Mouse (Mus musculus) heart, embryonic 12.5 days (tissue): Measurements from ENCODE around the gene Elmo1. TPM values are rescaled to one million over a fixed set of nuclear protein-coding genes. Genes with fewer than 3 reads are reported as not detected.

Experiments
- ATAC-seq: fragments of 200-750 bp; cut with Nextera tagmentation; 2 replicates; pipeline ENCODE4 v1.8.0; 2017; ENCODE audit warnings: moderate TSS enrichment, moderate library complexity; ENCODE audit not compliant: insufficient number of reproducible peaks, low FRiP score
- H3K27ac ChIP-seq: fragments of 300-500 bp; sonication (generic); 2 replicates; pipeline ENCODE4 v1.5.1; 2016; ENCODE audit warnings: mild to moderate bottlenecking, moderate library complexity; ENCODE audit not compliant: poor library complexity, severe bottlenecking
- H3K27me3 ChIP-seq: fragments of 300-500 bp; sonication (generic); replicated peaks from 2 replicates; pipeline ENCODE4 v1.6.1; 2016; ENCODE audit warnings: mild to moderate bottlenecking, moderate library complexity
- H3K36me3 ChIP-seq: fragments of 300-500 bp; sonication (generic); 2 replicates; pipeline ENCODE4 v1.6.1; 2016; ENCODE audit warnings: mild to moderate bottlenecking, moderate library complexity
- H3K4me1 ChIP-seq: fragments of 300-500 bp; sonication (generic); replicated peaks from 2 replicates; pipeline ENCODE4 v1.6.1; 2016; ENCODE audit warnings: mild to moderate bottlenecking
- H3K4me2 ChIP-seq: fragments of 300-500 bp; sonication (generic); 2 replicates; pipeline ENCODE4 v1.6.1; 2016; ENCODE audit warnings: mild to moderate bottlenecking, moderate library complexity
- H3K4me3 ChIP-seq: fragments of 300-500 bp; sonication (generic); 2 replicates; pipeline ENCODE4 v1.5.1; 2016; ENCODE audit warnings: mild to moderate bottlenecking
- H3K9ac ChIP-seq: fragments of 300-500 bp; sonication (generic); 2 replicates; pipeline ENCODE4 v1.6.1; 2016; ENCODE audit warnings: mild to moderate bottlenecking, moderate library complexity
- H3K9me3 ChIP-seq: fragments of 300-500 bp; sonication (generic); replicated peaks from 2 replicates; pipeline ENCODE4 v1.6.1; 2016; ENCODE audit warnings: mild to moderate bottlenecking, moderate library complexity
- WGBS: fragments of 180-500 bp; shearing (Covaris S2); methylation state at CpG from one replicate; pipeline ENCODE4 v1.1.7; 2016; 5-methylcytosine and 5-hydroxymethylcytosine counted together
- polyA plus RNA-seq: library from polyadenylated mRNA; unstranded; fragments of >200 nt; fragmentation: Nextera tagmentation; extraction: Ambion mirVana; gene quantifications from 2 replicates; pipeline ENCODE4 v1.2.1, GENCODE M21; 2016

The Elmo1 gene
- polyA plus RNA-seq, 1 experiment from 2014 or later: 8.8 TPM

DNA sequence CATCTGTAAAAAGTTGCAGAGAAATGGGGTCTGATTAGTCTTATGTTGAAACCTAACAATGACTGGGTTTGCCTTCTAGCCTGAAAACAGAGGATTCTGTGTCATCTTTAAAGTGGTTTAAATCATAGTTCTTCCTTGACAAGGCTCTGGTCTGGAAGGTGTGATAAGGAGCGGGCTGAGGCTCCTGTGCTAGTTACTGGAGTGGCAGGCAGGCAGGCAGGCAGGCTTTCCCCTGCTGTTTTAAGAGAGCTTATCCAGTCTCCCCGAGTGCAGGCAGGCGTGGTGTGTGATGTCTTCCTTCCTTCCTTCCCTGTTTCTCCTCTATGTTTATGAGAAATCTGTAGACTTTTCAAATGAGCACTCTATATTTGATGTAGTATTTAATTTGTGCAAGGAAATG, 48.1 kb downstream of the Elmo1 start:
- no peaks in the 10 kb centered on the region for H3K36me3 ChIP-seq
- H3K27ac ChIP-seq: no peak overlapping the region
- peaks cover 24% of the 10 kb centered on the region for H3K4me1 ChIP-seq
- no peaks in the 10 kb centered on the region for H3K9me3 ChIP-seq
- WGBS: 6% methylated on average over 3 of the region's 3 CpGs
- H3K4me2 ChIP-seq: no peak overlapping the region
- H3K4me3 ChIP-seq: no peak overlapping the region
- ATAC-seq: peak; percentile 65; the same call in 1 of the 2 replicates
- H3K9ac ChIP-seq: no peak overlapping the region
- H3K27me3 ChIP-seq: no peaks in the 10 kb centered on the region

DNA sequence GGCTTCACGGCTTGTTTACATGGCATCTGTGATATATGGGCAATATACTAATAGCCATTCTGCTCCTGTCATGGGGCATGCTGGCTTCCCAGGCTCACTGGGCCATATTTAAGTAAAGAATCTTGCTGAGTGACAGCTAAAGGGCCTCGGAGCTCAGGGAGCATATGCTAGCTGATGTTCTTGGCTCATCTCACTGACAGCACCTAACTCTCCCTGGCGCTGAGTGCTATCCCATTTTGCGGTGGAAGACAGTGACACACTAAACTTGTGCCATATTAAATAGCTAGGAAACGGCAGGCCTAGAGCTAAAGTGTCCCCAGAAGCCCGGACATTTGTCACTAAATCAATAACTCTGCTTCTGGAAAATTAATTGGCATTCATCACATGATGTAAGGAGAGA, 48.7 kb downstream of the Elmo1 start:
- peaks cover 18% of the 10 kb centered on the region for H3K4me1 ChIP-seq

DNA sequence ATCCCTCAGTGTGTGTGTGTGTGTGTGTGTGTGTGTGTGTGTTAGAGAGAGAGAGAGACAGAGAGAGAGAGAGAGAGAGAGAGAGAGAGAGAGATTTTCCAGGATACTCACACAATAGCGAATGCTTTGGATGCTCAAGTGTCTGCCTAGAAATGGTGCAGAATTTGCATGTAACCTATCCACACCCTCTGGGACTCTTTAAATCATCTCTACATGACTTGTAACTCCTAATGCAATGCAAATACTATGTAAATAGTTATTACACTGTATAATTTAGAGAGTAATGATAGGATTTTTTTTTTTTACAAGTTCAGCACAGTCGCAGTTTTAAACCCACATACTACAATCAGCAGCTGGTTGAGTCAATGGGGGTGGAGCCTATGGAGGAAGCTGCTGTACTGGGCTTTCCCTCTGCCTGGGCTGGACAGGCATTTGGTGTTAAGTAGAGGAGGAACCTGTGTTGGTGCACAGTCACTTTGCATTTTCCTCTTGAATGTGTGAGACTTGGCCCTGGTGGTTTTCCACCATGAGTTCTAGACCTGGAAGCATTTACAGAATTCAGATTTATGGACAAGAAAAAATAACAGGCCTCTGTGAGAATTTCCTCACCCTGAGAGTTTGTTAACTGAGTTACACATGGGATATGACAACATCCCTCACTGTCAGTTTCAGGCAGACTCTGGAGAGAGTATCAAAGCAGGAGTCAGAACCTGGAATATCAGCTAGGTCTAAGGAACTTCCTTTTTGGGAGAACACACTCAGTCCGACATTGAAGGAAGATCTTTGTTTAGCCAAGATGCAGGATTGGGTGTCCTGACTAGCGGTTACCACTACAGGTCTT, 49.6 kb downstream of the Elmo1 start:
- Histone ChIP-seq H3K27ac (no peak overlapping the region), H3K36me3 (no peaks in the 10 kb centered on the region), H3K9ac (no peak overlapping the region), H3K4me2 (no peak overlapping the region), H3K4me1 (0 out of 2 replicates have a peak, but pooled peaks cover 13% of the 10 kb centered on the region), H3K27me3 (no peaks in the 10 kb centered on the region), H3K9me3 (no peaks in the 10 kb centered on the region), H3K4me3 (no peak overlapping the region)
- ATAC-seq: no peak
- WGBS: 61% methylated on average over 4 of the region's 4 CpGs

More for the DNA sequence above, 48.7 kb downstream of the Elmo1 start:
- H3K4me3 ChIP-seq: no peak overlapping the region
- WGBS: 61% methylated on average over 6 of the region's 6 CpGs
- no peaks in the 10 kb centered on the region for H3K27me3 ChIP-seq
- no peak overlapping the region for H3K9ac ChIP-seq
- H3K4me2 ChIP-seq: no peak overlapping the region
- no peak overlapping the region for H3K27ac ChIP-seq
- no peaks in the 10 kb centered on the region for H3K9me3 ChIP-seq
- no peaks in the 10 kb centered on the region for H3K36me3 ChIP-seq
- no peak for ATAC-seq

DNA sequence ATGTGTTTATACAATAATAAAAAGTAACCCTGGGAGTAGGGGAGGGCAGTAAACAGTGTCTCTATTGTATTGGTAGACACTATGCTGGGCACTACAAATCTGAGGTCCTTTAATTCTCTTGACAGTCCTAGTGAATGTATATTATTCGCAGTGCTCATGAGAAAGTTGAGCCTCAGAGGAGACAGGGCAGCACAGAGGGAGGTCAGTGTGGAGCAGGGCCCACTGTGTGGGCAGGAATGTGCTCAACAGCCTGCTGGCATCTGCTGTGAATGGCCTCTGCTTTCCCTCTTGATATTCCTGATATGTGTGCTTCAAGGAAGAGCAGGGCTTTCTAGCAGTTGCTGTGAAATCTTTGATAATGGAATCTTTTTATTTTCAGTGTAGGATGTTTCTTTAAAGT, 52.2 kb downstream of the Elmo1 start:
- Histone ChIP-seq H3K27me3 (no peaks in the 10 kb centered on the region), H3K4me2 (no peak overlapping the region), H3K9ac (no peak overlapping the region), H3K27ac (no peak overlapping the region), H3K36me3 (no peaks in the 10 kb centered on the region), H3K4me1 (0 out of 2 replicates have a peak, but pooled peaks cover 17% of the 10 kb centered on the region), H3K9me3 (no peaks in the 10 kb centered on the region), H3K4me3 (no peak overlapping the region)
- WGBS: 39% methylated on average over 1 of the region's 1 CpGs
- ATAC-seq: no peak

DNA sequence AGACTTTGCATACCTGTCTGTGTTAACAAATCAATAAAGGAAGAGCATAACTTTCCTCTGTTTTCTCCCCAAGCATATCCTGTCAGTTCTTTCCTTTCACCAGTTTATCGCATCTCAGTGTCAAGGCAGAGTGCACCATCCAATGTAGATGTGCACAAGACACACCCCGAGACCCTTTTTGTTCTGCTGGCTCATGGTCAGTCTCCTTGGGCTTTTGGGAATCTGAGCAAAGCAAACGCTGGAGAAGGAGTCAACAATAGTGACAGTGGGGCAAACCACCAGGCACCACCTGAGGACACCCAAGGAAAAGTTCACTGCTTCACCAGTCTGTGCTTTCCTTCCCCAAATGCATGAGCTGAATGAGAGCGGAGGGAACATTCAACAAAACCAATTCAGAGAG, 56.5 kb downstream of the Elmo1 start:
- WGBS: 85% methylated on average over 4 of the region's 4 CpGs

DNA sequence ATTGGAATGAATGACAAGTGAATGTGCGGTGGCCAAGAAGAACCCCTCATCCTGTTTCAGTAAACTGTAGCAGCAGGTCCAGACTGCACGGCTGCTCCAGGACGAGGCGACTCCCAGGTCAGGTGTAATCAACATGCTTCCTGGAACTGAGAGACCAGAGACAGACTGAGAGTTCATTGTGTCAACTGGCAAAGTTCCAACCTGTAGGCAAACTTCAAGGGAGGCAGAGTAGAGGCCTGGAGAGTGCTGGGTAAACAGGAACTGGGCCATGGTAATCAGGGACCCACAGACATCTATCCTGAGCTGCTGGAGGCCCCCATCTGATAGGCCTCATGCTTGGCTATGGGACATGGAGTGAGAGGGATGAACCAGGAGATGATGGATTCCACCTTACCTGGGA, 57.3 kb downstream of the Elmo1 start:
- Histone ChIP-seq H3K9me3 (no peaks in the 10 kb centered on the region), H3K4me3 (no peak overlapping the region), H3K36me3 (no peaks in the 10 kb centered on the region), H3K9ac (no peak overlapping the region), H3K4me1 (peaks cover 16% of the 10 kb centered on the region; the same call in 1 of the 2 replicates), H3K27ac (no peak overlapping the region), H3K4me2 (no peak overlapping the region), H3K27me3 (no peaks in the 10 kb centered on the region)
- WGBS: 59% methylated on average over 4 of the region's 4 CpGs
- ATAC-seq: peak; percentile 75

More for the DNA sequence above, 56.5 kb downstream of the Elmo1 start:
- Histone ChIP-seq H3K27ac (no peak overlapping the region), H3K36me3 (no peaks in the 10 kb centered on the region), H3K4me1 (peaks cover 19% of the 10 kb centered on the region; the same call in 1 of the 2 replicates), H3K4me2 (no peak overlapping the region), H3K27me3 (no peaks in the 10 kb centered on the region), H3K9me3 (no peaks in the 10 kb centered on the region), H3K9ac (no peak overlapping the region), H3K4me3 (no peak overlapping the region)
- ATAC-seq: no peak

DNA sequence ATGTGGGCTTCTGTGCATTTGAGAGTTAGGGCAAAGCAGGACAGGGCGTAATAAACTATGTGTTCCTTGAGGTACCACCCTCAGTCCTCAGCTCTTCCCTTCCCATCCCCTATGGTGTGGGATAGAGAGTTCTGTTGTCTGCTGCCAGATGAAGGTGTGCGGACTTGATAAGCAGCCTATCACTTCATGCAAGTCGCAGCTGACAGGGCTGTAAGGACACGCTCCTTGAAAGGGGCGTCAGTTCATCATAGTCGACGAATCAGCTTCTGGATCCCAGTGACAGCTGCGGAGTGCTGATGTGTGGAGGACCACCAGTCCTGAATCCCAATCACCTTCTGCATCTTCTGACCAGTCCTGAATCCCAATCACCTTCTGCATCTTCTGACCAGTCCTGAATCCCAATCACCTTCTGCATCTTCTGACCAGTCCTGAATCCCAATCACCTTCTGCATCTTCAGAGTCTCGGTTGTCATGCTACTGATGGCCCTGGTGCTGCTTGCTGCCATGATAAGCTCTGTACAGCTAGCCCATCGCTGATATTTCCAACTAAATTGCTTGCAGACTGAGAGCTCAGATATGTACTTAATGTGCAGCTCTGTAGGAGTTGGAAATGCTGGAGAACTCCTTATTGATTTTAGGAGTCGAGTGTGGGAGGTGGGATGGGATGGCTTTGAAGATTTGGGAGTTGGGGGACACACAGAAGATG, 59.9 kb downstream of the Elmo1 start:
- Histone ChIP-seq H3K4me3 (no peak overlapping the region), H3K4me1 (peaks cover 14% of the 10 kb centered on the region; the same call in 1 of the 2 replicates), H3K27me3 (no peaks in the 10 kb centered on the region), H3K9me3 (no peaks in the 10 kb centered on the region), H3K9ac (no peak overlapping the region), H3K4me2 (no peak overlapping the region), H3K27ac (no peak overlapping the region), H3K36me3 (no peaks in the 10 kb centered on the region)
- ATAC-seq: peak; percentile 80
- 50% methylated on average over 11 of the region's 11 CpGs for WGBS

DNA sequence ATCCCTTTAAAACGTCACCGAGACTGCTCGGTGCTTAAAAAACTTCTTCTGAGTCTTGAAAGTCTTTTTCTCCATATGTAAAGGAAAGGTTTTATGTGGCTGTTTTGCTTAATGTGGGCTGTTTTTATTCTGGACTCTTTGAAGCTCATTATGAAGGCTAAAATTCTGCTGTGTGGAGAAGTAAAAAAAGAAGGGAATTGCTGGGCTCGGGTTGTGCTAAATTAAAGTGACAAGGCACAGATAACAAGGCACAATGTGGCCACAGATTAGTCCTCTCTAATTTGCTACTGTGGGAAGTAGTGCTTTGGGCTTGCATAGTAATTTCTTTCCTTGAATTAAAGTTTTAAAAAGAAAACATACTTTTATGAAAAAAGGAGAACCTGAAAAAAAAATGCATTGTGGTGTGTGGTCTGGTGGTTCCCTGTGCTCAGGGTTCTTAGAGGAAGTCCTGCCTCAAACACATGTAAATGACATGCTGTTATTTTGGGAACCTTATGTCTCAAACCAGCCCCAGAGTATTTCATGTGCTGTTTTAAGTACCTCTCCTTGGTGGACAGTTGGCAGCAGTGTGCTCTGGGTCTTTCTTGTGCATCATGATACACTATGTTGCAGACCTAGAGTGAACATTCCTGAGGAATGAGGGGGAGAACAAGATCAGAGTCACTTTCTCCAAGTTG, 61.0 kb downstream of the Elmo1 start:
- Histone ChIP-seq H3K4me1 (peaks cover 11% of the 10 kb centered on the region; the same call in 1 of the 2 replicates), H3K9me3 (no peaks in the 10 kb centered on the region), H3K4me2 (no peak overlapping the region), H3K4me3 (no peak overlapping the region), H3K36me3 (no peaks in the 10 kb centered on the region), H3K9ac (no peak overlapping the region), H3K27ac (no peak overlapping the region), H3K27me3 (no peaks in the 10 kb centered on the region)
- WGBS: 31% methylated on average over 4 of the region's 4 CpGs
- ATAC-seq: no peak

DNA sequence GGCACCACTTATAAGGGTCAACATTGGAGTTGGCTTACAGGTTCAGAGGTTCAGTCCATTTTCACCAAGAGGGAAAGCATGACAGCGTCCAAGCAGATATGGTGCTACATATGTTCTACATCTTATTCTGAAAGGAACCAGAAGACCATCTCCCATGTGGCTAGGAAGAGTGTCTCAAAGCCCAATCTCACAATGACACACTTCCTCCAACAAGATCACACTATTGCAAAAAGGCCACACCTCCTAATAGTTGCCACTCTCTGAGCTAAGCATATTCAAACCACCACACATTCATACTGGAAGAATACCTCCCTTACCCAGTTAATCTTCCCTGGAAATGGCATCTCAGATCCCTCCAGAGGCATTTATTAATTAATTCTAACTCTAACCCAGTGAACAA, 66.7 kb downstream of the Elmo1 start:
- Histone ChIP-seq H3K36me3 (no peaks in the 10 kb centered on the region), H3K27me3 (no peaks in the 10 kb centered on the region), H3K4me1 (no peaks in the 10 kb centered on the region), H3K27ac (no peak overlapping the region), H3K9ac (no peak overlapping the region), H3K4me2 (no peak overlapping the region), H3K4me3 (no peak overlapping the region), H3K9me3 (no peaks in the 10 kb centered on the region)
- ATAC-seq: no peak
- 63% methylated on average over 1 of the region's 1 CpGs for WGBS

DNA sequence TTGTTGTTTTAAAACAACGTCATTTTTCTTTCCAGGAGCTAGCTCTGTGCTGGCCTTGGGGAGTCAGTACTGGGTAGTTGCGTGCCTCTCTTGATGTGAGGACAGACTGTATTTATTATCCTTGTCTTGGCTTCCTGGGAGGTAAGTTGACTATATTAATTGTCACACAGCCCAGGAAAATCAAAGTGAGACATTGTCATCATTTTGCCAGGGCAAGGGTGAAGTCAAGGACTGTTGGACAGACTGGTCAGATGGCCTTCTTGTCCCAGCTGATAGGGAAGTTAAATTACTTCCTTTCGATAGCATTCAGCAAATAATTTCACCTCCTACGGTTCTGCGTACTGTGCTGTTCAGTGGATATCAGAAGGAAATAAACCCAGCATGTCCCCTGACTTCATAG, 67.1 kb downstream of the Elmo1 start:
- no peak overlapping the region for H3K4me2 ChIP-seq
- no peaks in the 10 kb centered on the region for H3K36me3 ChIP-seq
- H3K27ac ChIP-seq: no peak overlapping the region
- 69% methylated on average over 5 of the region's 5 CpGs for WGBS
- ATAC-seq: no peak
- H3K27me3 ChIP-seq: no peaks in the 10 kb centered on the region
- no peaks in the 10 kb centered on the region for H3K4me1 ChIP-seq
- no peak overlapping the region for H3K4me3 ChIP-seq
- H3K9me3 ChIP-seq: no peaks in the 10 kb centered on the region
- no peak overlapping the region for H3K9ac ChIP-seq
